Mouse (Mus musculus): Measurements from ENCODE around the gene Zcchc8. TPM values are rescaled to one million over a fixed set of nuclear protein-coding genes. Genes with fewer than 3 reads are reported as not detected.
"Not testable (repeated sequence)": the region's sequence is repeated elsewhere in the genome, so short reads cannot be mapped to it uniquely, and the experiment has no call there.

Gene Zcchc8
- polyA plus RNA-seq, 1 experiment = 4.5 TPM

DNA sequence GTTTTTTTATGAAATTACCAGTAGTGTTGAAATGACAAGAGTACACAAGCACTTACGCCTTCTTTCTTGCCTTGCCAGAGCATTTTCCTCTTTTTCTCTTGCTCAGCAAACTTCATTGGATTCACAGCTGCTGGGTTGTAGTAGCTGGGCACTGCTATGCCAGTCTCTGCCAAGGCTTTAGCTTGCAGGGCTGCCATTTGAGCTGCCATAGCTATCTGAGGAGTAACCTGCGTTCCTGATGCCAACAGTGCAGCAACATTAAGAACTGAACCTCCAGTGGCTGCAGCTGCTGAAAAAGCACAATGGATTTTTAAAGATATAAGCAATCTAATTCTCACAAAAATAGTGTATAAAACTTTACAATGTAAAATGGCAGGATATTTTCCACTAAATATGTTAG lies 10.1 kb upstream of the Zcchc8 start:
- H3K9me3 ChIP-seq (ENCODE audit: control insufficient read depth, low read length) = no peaks in the 10 kb centered on the region
- peaks cover 93% of the 10 kb centered on the region for H3K36me3 ChIP-seq (ENCODE audit: control insufficient read depth)
- no peak overlapping the region for H3K4me3 ChIP-seq (replicated peaks)
- TF ChIP-seq GATA1 (IDR thresholded peaks at IDR 0.05; ENCODE audit: low read length) = no peak
- no peak for TF ChIP-seq TAL1 (IDR thresholded peaks at IDR 0.05; ENCODE audit: low read length)
- no peaks in the 10 kb centered on the region for H3K27me3 ChIP-seq (ENCODE audit: control insufficient read depth)
- no peaks in the 10 kb centered on the region for H3K4me1 ChIP-seq (ENCODE audit: control insufficient read depth)

DNA sequence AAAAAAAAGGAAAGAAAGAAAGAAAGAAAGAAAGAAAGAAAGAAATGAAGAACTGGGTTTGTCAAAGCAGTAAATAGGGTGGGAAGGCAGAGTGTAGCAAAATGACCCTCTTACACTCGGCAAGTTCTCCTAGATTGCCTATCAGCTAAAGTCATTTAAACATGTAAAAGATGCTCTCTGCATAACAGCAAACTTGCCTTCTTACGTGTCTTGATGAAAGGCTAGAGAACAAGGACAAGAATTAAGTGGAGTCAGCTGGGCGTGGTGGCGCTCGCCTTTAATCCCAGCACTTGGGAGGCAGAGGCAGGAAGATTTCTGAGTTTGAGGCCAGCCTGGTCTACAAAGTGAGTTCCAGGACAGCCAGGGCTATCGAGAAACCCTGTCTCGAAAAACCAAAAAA lies 2.9 kb upstream of the Zcchc8 start:
- not testable (repeated sequence) for H3K9me3 ChIP-seq (ENCODE audit: control insufficient read depth, low read length); H3K27me3 ChIP-seq (ENCODE audit: control insufficient read depth); H3K4me3 ChIP-seq (replicated peaks)
- Histone ChIP-seq H3K4me1 (ENCODE audit: control insufficient read depth) (peaks cover 14% of the 10 kb centered on the region), H3K36me3 (ENCODE audit: control insufficient read depth) (peaks cover 24% of the 10 kb centered on the region)

DNA sequence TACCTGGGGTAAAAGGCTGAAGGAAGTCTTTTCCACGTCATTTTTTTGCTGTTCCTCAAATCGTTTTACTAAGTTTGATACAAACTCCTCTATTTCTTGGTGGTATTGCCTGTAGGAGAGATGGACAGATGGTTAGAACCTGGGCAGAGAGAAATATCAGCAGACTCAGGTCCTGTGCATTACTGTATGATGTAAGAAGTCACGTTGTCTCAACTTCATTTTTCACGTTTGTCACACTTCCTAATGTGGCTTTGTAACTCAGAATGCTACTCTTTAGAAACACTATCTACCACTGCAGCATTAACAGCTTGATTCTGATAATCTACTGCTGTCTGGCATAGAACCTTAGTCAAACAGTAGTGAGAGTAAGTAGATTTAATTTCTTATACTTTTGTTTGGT lies 6.3 kb downstream of the Zcchc8 start:
- peaks cover 93% of the 10 kb centered on the region for H3K36me3 ChIP-seq (ENCODE audit: control insufficient read depth)
- no peak overlapping the region for H3K4me3 ChIP-seq (replicated peaks)
- no peak for TF ChIP-seq GATA1 (IDR thresholded peaks at IDR 0.05; ENCODE audit: low read length)
- TF ChIP-seq TAL1 (IDR thresholded peaks at IDR 0.05; ENCODE audit: low read length) = no peak
- H3K4me1 ChIP-seq (ENCODE audit: control insufficient read depth) = peaks cover 28% of the 10 kb centered on the region
- no peaks in the 10 kb centered on the region for H3K9me3 ChIP-seq (ENCODE audit: control insufficient read depth, low read length)
- no peaks in the 10 kb centered on the region for H3K27me3 ChIP-seq (ENCODE audit: control insufficient read depth)

DNA sequence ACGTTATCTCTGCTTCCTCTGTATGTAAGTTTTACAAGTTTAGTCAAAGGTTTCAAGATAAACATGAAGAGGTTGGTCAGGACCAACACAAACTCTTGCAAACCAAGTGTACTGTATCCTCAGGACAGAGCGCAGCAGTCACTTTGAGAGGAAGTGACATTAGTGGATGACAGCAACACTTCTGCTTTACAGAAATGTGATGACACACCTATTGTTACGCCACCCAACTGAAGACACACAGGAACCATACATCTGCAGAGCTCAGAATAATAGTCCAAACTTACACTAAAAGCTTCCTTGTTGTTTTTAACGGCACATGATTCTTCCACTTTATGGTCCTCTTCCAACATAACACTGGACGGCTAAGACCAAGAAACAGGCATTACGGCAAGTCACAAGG lies 7.1 kb downstream of the Zcchc8 start:
- Histone ChIP-seq H3K9me3 (ENCODE audit: control insufficient read depth, low read length) (no peaks in the 10 kb centered on the region), H3K4me3 (replicated peaks) (no peak overlapping the region), H3K36me3 (ENCODE audit: control insufficient read depth) (peaks cover 98% of the 10 kb centered on the region), H3K4me1 (ENCODE audit: control insufficient read depth) (peaks cover 20% of the 10 kb centered on the region), H3K27me3 (ENCODE audit: control insufficient read depth) (no peaks in the 10 kb centered on the region)
- TF ChIP-seq GATA1 (IDR thresholded peaks at IDR 0.05; ENCODE audit: low read length) (no peak), TAL1 (IDR thresholded peaks at IDR 0.05; ENCODE audit: low read length) (no peak)

DNA sequence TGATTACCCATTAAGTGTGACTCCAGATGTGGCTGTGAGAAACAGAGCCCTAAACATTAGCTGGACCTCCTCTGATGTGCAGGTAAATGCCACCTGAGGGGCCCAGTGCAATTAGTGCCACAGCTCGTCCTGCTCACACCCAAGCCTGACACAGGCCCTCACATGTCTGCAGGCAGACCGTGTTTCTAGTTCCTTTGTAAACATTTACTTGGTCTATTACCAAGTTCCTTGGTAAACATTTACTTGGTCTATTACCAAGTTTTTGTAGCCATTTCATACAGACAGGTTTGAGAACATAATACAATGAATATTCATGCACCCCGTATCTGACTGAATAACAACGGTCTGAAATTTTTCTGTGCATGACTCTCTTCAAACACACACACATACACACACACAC lies 11.3 kb downstream of the Zcchc8 start:
- no peaks in the 10 kb centered on the region for H3K9me3 ChIP-seq (ENCODE audit: control insufficient read depth, low read length)
- no peaks in the 10 kb centered on the region for H3K4me1 ChIP-seq (ENCODE audit: control insufficient read depth)
- no peak overlapping the region for H3K4me3 ChIP-seq (replicated peaks)
- no peaks in the 10 kb centered on the region for H3K27me3 ChIP-seq (ENCODE audit: control insufficient read depth)
- H3K36me3 ChIP-seq (ENCODE audit: control insufficient read depth) = peaks cover 98% of the 10 kb centered on the region
- no peak for TF ChIP-seq TAL1 (IDR thresholded peaks at IDR 0.05; ENCODE audit: low read length)
- no peak for TF ChIP-seq GATA1 (IDR thresholded peaks at IDR 0.05; ENCODE audit: low read length)

DNA sequence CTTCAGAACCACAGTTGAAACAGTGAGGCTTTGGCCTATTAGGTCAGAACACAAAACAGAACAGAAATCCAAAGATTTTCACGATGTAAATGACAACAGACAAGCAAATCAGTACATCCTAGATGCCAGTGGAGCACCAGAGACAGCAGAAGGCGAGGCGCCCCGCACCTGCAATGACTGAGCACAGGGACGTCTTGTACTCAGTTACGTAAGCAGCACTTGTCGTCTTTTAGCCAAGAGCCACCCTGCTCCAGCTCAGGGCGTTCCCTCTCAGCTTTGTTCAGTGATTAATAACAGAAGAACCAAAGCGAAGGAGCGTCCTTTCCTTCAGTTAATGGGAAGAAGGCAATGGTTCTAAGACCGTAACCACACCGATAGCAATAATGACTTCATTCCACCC lies 12.3 kb downstream of the Zcchc8 start:
- Histone ChIP-seq H3K36me3 (ENCODE audit: control insufficient read depth) (peaks cover 98% of the 10 kb centered on the region), H3K9me3 (ENCODE audit: control insufficient read depth, low read length) (no peaks in the 10 kb centered on the region)
- TF ChIP-seq GATA1 (IDR thresholded peaks at IDR 0.05; ENCODE audit: low read length) (no peak), TAL1 (IDR thresholded peaks at IDR 0.05; ENCODE audit: low read length) (no peak)

DNA sequence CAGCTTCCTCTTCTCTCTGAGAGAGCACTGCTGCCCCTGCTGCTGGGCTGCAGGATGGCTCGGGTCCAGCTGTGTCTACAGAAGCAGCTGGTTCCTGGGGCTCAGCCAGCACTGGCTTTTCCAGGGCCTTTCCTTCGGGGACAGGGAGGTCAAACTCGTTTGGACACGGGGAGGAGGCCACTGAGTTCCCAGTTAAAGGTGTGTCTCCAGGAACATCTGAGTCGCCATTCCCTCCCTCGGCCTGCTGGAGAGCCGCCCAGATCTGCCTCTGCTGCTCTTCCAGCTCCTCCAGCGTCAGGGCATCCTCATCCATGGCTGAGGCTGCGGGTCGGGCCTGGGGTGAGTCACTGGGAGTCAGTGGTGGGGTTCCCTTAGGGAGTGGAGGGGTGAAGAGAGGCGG lies 20.3 kb downstream of the Zcchc8 start:
- Histone ChIP-seq H3K4me3 (replicated peaks) (no peak overlapping the region), H3K36me3 (ENCODE audit: control insufficient read depth) (peaks cover 87% of the 10 kb centered on the region), H3K27me3 (ENCODE audit: control insufficient read depth) (no peaks in the 10 kb centered on the region), H3K9me3 (ENCODE audit: control insufficient read depth, low read length) (no peaks in the 10 kb centered on the region), H3K4me1 (ENCODE audit: control insufficient read depth) (no peaks in the 10 kb centered on the region)
- no peak for TF ChIP-seq GATA1 (IDR thresholded peaks at IDR 0.05; ENCODE audit: low read length)
- no peak for TF ChIP-seq TAL1 (IDR thresholded peaks at IDR 0.05; ENCODE audit: low read length)

More for the DNA sequence above, 12.3 kb downstream of the Zcchc8 start:
- H3K27me3 ChIP-seq (ENCODE audit: control insufficient read depth) = no peaks in the 10 kb centered on the region
- no peaks in the 10 kb centered on the region for H3K4me1 ChIP-seq (ENCODE audit: control insufficient read depth)
- no peak overlapping the region for H3K4me3 ChIP-seq (replicated peaks)

DNA sequence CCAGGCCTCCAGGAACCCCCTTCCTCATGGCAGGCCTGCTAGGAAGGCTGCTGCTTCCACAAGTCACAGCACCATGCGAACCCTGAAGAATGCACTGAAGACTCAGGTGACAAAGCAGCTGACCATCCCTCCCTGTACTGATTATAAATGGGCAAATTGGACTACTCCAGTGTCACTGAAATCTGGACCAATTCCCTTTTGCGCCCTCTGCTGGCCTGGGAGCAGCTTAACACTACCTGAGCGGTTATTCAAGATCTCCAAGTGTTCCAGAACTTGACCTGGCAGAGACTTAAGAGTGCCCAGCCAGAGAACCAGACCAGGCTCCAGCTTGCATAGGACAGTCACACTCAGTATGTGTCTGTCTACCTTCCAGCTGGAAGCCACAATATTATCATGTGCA lies 21.7 kb downstream of the Zcchc8 start:
- Histone ChIP-seq H3K27me3 (ENCODE audit: control insufficient read depth) (no peaks in the 10 kb centered on the region), H3K9me3 (ENCODE audit: control insufficient read depth, low read length) (no peaks in the 10 kb centered on the region), H3K4me1 (ENCODE audit: control insufficient read depth) (no peaks in the 10 kb centered on the region), H3K36me3 (ENCODE audit: control insufficient read depth) (peaks cover 73% of the 10 kb centered on the region), H3K4me3 (replicated peaks) (no peak overlapping the region)
- no peak for TF ChIP-seq GATA1 (IDR thresholded peaks at IDR 0.05; ENCODE audit: low read length)

DNA sequence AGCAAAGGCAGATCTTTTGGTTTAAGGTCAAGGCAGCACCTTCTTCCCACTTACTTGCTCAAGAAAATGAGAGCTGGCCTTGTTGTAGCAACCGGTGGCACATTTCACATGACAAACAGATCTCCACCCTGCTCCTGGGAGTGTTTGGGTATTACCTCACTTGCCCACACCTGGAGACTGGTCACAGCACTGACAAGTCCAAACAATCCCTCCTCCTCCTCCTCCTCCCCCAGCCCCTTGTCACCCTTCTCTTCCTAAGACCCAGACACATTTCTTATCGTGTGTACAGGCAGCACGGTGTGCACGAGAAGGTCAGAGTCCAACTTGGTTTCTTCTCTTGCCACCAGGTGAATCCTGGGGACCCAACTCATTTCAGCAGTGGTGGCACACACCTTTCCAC lies 23.9 kb downstream of the Zcchc8 start:
- Histone ChIP-seq H3K36me3 (ENCODE audit: control insufficient read depth) (peaks cover 50% of the 10 kb centered on the region), H3K27me3 (ENCODE audit: control insufficient read depth) (no peaks in the 10 kb centered on the region), H3K4me1 (ENCODE audit: control insufficient read depth) (no peaks in the 10 kb centered on the region), H3K9me3 (ENCODE audit: control insufficient read depth, low read length) (no peaks in the 10 kb centered on the region), H3K4me3 (replicated peaks) (no peak overlapping the region)
- TF ChIP-seq TAL1 (IDR thresholded peaks at IDR 0.05; ENCODE audit: low read length) = no peak
- no peak for TF ChIP-seq GATA1 (IDR thresholded peaks at IDR 0.05; ENCODE audit: low read length)

DNA sequence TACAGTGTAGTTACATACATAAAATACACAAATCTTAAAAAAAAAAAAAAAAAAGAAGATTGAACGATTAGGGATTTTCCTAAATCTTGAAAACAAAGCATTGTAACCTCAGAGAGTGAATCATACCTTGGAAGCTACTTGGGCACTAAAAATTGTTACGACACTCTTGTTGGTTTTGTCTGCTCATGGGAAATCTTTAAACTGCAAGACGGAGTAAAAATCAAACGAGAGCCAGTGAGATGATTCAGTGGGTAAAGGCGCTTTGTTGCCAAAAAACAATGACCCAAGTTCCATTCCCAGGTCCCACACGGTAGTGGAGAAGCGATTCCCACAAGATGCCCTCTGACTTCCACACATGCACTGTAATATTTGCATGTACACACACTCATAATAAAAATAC lies 24.7 kb downstream of the Zcchc8 start:
- Histone ChIP-seq H3K27me3 (ENCODE audit: control insufficient read depth) (no peaks in the 10 kb centered on the region), H3K9me3 (ENCODE audit: control insufficient read depth, low read length) (no peaks in the 10 kb centered on the region), H3K4me1 (ENCODE audit: control insufficient read depth) (no peaks in the 10 kb centered on the region), H3K36me3 (ENCODE audit: control insufficient read depth) (peaks cover 43% of the 10 kb centered on the region), H3K4me3 (replicated peaks) (no peak overlapping the region)
- TF ChIP-seq GATA1 (IDR thresholded peaks at IDR 0.05; ENCODE audit: low read length) (no peak), TAL1 (IDR thresholded peaks at IDR 0.05; ENCODE audit: low read length) (no peak)

All from erythroblast, embryonic 14.5 days (primary cell).